Mouse (Mus musculus) hindbrain, embryonic 11.5 days (tissue): ENCODE results near the gene Peli2. TPM values are rescaled to one million over a fixed set of nuclear protein-coding genes. Genes with fewer than 3 reads are reported as not detected.
"Not testable (repeated sequence)": the region's sequence is repeated elsewhere in the genome, so short reads cannot be mapped to it uniquely, and the experiment has no call there.

ENCODE experiments used
- ATAC-seq: fragments of 200-750 bp; cut with Nextera tagmentation; 2 replicates; pipeline ENCODE4 v1.8.0; 2017; ENCODE audit warnings: mild to moderate bottlenecking, moderate TSS enrichment, moderate library complexity; ENCODE audit not compliant: low FRiP score
- DNase-seq: peaks from one replicate; pipeline ENCODE4 v3.0.0-alpha.2; 2015; ENCODE audit warnings: low spot score
- H3K27ac ChIP-seq: fragments of 300-500 bp; sonication (generic); 2 replicates; pipeline ENCODE4 v1.5.1; 2014; ENCODE audit warnings: mild to moderate bottlenecking, low read depth, low read length
- H3K27me3 ChIP-seq: fragments of 300-500 bp; sonication (generic); 2 replicates; pipeline ENCODE4 v1.6.1; 2014; ENCODE audit warnings: mild to moderate bottlenecking, low read length, moderate library complexity, mixed read lengths; ENCODE audit not compliant: control insufficient read depth, insufficient read depth
- H3K36me3 ChIP-seq: fragments of 300-500 bp; sonication (generic); 2 replicates; pipeline ENCODE4 v1.6.1; 2014; ENCODE audit warnings: mild to moderate bottlenecking, low read length, moderate library complexity, mixed read lengths; ENCODE audit not compliant: control insufficient read depth, insufficient read depth
- H3K4me1 ChIP-seq: fragments of 300-500 bp; sonication (generic); replicated peaks from 2 replicates; pipeline ENCODE4 v1.6.1; 2014; ENCODE audit warnings: low read length, mixed read lengths; ENCODE audit not compliant: control insufficient read depth, insufficient read depth
- H3K4me2 ChIP-seq: fragments of 300-500 bp; sonication (generic); replicated peaks from 2 replicates; pipeline ENCODE4 v1.6.1; 2014; ENCODE audit warnings: mild to moderate bottlenecking, low read depth, low read length
- H3K4me3 ChIP-seq: fragments of 300-500 bp; sonication (generic); 2 replicates; pipeline ENCODE4 v1.5.1; 2014; ENCODE audit warnings: low read depth, low read length
- H3K9ac ChIP-seq: fragments of 300-500 bp; sonication (generic); 2 replicates; pipeline ENCODE4 v1.6.1; 2014; ENCODE audit warnings: low read depth, low read length
- H3K9me3 ChIP-seq: fragments of 300-500 bp; sonication (generic); 2 replicates; pipeline ENCODE4 v1.6.1; 2016; ENCODE audit warnings: low read length; ENCODE audit not compliant: control insufficient read depth
- WGBS: fragments of 180-500 bp; shearing (Covaris S2); extraction: QIAGEN DNeasy Blood & Tissue Kit; methylation state at CpG from one replicate; pipeline ENCODE4 v1.1.7; 2014; 5-methylcytosine and 5-hydroxymethylcytosine counted together
- polyA plus RNA-seq: library from polyadenylated mRNA; unstranded; fragments of >200 nt; fragmentation: Nextera tagmentation; extraction: Ambion mirVana; gene quantifications from 2 replicates; pipeline ENCODE4 v1.2.1, GENCODE M21; 2014

Gene Peli2
- 17.3 and 17.6 TPM in 2 replicates for polyA plus RNA-seq

DNA sequence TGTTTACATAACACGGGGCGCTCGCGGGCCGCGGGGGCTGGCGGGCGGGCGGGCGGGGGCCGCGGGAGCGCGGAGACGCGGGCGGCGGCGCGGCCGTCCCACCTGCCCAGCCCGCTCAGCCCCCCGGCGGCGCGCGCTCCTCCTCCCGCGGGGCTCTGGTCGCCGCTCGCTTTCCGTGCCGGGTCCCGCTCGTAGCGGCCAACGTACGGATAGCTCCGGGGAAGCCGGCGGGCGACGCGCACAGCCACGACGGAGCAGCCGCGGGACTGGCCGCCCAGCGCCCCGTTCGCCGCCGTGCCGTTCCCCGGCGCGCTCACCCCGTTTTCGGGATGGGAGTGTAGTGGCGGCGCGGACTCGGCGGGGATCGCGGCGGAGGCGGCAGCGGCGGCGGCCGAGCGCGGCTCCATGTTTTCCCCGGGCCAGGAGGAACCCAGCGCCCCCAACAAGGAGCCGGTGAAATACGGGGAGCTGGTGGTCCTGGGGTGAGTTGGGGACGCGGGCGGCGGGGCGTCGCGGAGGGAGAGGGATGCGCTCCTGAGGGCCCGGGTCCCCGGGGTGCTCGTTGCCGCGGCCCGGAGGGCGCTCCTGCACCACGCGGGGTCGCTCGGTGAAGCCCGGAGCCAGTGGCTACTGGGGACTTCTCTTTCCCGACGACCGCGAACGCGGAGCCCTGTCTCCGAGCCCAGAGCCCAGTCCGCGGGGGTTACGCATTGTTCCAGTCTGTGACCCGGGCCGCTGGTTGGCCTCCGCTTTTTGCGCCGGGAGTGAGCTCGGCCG, at the start of gene Peli2:
TSS of gene Peli2 (plus strand) at position 72 of the 777 bp plus-strand sequence.
- Histone ChIP-seq H3K27ac (peak within 1 kb of the TSS; percentile 85), H3K4me2 (peak within 1 kb of the TSS; percentile 64), H3K9me3 (no peaks in the 10 kb centered on the region), H3K36me3 (no peaks in the 10 kb centered on the region), H3K4me3 (peak within 1 kb of the TSS; percentile 92), H3K9ac (peak within 1 kb of the TSS; percentile 93), H3K27me3 (no peaks in the 10 kb centered on the region), H3K4me1 (peaks cover 14% of the 10 kb centered on the region; the same call in 1 of the 2 replicates)
- ATAC-seq (peak; percentile 85), DNase-seq (peak; percentile 82)
- under 1% methylated on average over 29 of the region's 117 CpGs for WGBS

DNA sequence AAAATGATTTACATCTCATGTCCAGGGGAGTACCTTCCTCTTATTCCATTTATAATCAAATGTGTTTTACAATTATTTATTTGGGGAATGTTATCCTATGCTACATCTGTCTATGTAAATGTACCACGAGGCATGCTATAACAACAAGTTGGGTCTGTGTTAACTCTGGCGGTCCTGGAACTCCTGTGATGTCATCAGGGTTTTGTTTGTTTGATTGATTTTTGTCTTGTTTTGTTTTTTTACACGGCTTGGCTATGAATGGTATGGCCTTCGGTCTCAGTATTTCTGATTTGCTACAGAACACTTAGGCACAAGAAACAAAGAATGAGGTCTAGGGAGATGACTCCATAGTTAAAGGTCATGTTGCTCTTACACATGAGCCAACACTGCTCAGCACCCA, 48.5 kb upstream of the Peli2 start:
- Histone ChIP-seq H3K4me2 (no peak overlapping the region), H3K4me1 (no peaks in the 10 kb centered on the region), H3K36me3 (no peaks in the 10 kb centered on the region), H3K27me3 (no peaks in the 10 kb centered on the region), H3K9me3 (no peaks in the 10 kb centered on the region), H3K9ac (no peak overlapping the region), H3K4me3 (no peak overlapping the region), H3K27ac (no peak overlapping the region)
- ATAC-seq (no peak), DNase-seq (no peak)
- 60% methylated on average over 4 of the region's 4 CpGs for WGBS

DNA sequence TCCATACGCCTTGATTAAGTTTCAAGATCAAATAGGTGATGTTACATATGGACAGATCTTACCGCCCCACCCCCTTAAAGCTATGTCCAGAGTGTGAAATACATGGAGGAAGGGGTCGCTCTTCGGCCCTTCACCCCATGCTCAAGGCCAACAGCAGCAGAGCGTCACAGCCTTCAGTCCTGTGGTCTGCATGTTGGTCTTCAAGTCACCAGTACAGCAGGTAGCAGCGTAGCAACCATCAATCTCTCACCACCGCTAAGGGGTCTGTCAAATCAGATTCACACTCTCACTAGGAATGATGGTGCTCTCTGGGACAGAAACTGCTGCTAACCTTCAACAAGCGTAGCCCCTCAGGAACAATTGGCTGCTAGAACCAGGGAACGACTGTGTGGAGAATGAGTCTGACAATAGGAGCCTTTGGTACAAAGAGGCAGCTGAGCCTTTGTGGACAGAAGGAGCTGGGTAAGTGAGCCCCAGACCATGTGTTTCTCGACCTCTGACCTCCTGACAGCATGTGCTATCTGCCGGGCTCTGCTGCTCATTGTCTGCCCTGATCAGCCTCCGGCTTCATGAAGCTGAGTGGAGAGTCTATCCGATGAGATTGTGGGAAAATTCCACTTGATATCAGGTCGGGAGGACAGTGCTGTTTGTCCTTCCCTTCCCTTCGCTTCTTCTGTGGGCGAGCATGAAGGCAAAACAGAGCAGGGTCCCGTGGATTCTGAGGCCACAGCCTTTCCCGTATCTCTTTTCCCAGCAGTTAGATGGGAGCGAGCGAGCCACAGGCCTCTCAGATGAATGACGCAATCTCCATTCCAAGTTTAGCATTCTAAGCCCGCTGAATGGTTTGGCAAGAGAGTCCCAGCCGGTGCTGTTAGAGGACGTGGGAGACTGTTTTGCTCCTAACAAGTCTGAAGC, 47.1 kb upstream of the Peli2 start:
- no peaks in the 10 kb centered on the region for H3K9me3 ChIP-seq
- ATAC-seq (peak; percentile 94), DNase-seq (peak; percentile 86)
- no peak overlapping the region for H3K4me3 ChIP-seq
- peak overlapping the region; percentile 82 for H3K27ac ChIP-seq
- no peaks in the 10 kb centered on the region for H3K27me3 ChIP-seq
- 16% methylated on average over 24 of the region's 24 CpGs for WGBS
- no peaks in the 10 kb centered on the region for H3K4me1 ChIP-seq
- no peaks in the 10 kb centered on the region for H3K36me3 ChIP-seq
- no peak overlapping the region for H3K4me2 ChIP-seq
- peak overlapping the region; percentile 31; the same call in 1 of the 2 replicates for H3K9ac ChIP-seq

DNA sequence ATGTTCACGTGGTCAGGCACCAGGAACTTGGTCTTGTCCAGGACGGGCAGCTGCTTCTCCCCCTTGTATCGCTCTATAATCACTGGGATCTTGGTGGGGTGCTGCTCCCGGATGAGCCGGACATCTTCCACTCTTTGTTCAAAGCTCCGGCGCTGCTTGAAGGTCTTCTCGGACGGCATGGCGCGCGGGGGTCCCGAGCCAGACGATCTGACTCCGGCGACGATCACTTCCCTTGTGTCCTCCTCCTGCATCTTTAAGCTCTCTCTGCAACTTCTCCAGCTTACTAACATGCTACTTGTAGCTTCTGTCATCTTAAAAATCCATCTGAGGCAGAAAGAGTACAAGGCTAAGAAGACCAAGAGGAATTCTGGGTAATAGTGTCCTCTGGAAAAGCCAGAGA, 41.0 kb upstream of the Peli2 start:
- H3K27me3 ChIP-seq, H3K9ac ChIP-seq, H3K9me3 ChIP-seq, H3K4me1 ChIP-seq, H3K4me3 ChIP-seq, ATAC-seq, DNase-seq, H3K27ac ChIP-seq, H3K36me3 ChIP-seq, H3K4me2 ChIP-seq: not testable (repeated sequence)
- WGBS, result 93% methylated on average over 17 of the region's 17 CpGs

DNA sequence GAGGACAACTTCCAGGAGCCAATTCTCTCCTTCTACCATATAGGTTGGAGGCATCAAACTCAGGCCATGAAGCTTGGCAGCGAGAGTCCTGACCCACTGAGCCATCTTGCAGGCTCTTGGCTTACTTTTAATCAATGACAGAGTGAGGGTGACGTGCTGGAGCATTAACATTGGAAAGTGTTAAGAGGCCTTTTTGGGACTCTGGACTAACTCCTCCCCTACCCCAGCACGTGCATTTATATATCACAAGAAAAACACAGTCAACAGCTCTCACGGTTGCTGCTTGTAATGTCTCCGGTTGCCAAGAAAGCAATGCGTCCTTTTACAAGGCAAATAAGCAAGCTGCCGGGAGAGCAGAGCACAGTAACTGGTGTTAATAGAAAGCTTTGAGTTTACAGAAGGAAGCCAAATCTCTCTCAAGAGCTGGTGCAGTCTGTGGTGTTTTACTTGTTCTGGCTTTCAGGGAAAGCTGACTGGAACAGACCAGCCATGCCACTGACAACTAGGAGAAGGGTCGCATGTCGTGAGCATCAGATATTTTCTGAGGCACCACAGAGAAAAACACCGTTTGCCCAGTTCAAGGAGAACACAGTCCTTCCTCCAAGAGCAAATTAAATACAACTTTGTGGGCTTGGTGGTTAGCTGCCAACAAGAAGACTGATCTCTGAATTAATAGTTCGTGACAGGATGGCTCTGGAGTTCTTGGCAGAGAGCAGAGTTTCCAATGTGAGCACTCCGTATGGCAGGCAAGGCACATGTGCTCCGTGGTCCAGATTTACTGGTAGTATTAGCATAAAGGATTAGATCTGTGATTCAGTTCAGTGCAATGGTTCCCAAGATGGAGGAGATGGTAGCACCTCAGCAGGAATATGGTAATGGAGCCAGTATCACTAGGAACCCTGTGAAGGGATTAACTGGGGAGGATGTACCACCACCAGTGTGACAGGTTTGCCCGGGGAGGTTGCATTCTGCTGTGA, 36.5 kb upstream of the Peli2 start:
- Histone ChIP-seq H3K9me3 (no peaks in the 10 kb centered on the region), H3K4me2 (no peak overlapping the region), H3K4me3 (no peak overlapping the region), H3K27me3 (no peaks in the 10 kb centered on the region), H3K9ac (no peak overlapping the region), H3K36me3 (no peaks in the 10 kb centered on the region), H3K27ac (no peak overlapping the region), H3K4me1 (peaks cover 4% of the 10 kb centered on the region; the same call in 1 of the 2 replicates)
- ATAC-seq, result no peak
- 48% methylated on average over 14 of the region's 14 CpGs for WGBS
- no peak for DNase-seq

DNA sequence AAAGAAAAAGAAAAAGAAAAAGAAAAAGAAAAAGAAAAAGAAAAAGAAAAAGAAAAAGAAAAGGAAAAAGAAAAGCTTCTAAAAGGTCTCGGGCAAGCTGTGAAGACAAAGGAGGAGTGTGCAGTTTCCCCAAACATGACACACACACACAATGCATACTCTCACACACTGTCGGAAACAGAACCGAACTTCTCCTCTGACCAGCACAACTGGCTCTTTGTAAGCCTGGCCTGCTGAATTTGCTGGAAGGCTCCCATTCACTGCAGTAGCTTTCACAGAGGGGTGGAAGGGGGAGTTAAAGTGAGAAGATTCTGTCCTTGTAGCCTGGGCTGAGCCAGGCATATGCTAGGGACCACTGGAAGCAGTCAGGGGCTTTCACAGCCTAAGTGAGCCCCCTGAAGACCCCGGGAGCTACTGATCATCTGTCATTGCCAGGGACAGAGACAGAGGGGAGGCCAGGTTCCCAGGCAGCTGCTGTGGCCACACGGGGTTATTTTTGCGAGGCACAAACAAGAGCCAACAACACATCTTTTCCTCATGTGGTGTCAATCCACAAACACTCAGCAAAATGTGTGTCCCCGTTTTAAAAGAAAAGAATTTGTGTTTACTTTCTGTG, 33.8 kb upstream of the Peli2 start:
- Histone ChIP-seq H3K9me3 (no peaks in the 10 kb centered on the region), H3K4me1 (peaks cover 4% of the 10 kb centered on the region; the same call in 1 of the 2 replicates), H3K36me3 (no peaks in the 10 kb centered on the region), H3K27me3 (no peaks in the 10 kb centered on the region), H3K27ac (peak overlapping the region; percentile 63), H3K4me3 (no peak overlapping the region), H3K4me2 (no peak overlapping the region), H3K9ac (no peak overlapping the region)
- WGBS, result 38% methylated on average over 7 of the region's 7 CpGs
- ATAC-seq, result peak; percentile 75; the same call in 1 of the 2 replicates
- peak; percentile 39 for DNase-seq

DNA sequence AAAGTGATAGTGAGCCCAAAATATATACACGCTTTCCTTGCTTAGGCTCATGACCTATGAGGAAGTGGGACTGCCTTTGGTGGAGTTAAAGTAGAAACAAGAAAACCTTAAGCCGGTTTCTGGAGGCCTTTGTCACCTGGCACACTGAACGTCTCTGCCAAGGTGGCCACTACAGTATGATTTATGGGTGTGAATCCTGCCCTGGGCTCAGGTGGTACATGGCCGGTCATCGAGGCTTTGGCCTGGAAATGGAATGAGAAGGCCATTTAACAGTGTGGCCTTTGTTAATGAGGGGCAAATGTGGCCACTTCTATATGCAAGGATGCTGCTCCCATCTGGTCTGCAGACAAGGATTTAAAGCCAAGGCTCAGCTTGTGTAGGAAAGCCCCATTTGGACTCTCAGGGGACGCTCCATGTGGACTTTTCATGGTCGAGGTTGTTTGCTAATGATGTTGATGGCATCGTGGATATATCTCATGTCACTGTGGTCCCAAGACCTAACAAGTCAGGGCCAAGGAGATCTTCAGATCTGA, 33.3 kb upstream of the Peli2 start:
- peak overlapping the region; percentile 63 for H3K27ac ChIP-seq
- WGBS, result 55% methylated on average over 8 of the region's 8 CpGs
- peak; percentile 76 for ATAC-seq
- H3K4me3 ChIP-seq, result no peak overlapping the region
- no peaks in the 10 kb centered on the region for H3K36me3 ChIP-seq
- H3K9ac ChIP-seq, result no peak overlapping the region
- H3K9me3 ChIP-seq, result no peaks in the 10 kb centered on the region
- peaks cover 4% of the 10 kb centered on the region; the same call in 1 of the 2 replicates for H3K4me1 ChIP-seq
- H3K4me2 ChIP-seq, result no peak overlapping the region
- no peaks in the 10 kb centered on the region for H3K27me3 ChIP-seq
- DNase-seq, result peak; percentile 51
